Mouse (Mus musculus) lung, embryonic 16.5 days (tissue): ENCODE measurements at regions not wholly inside any gene's neighbourhood (a gene's known extent, or its start where the extent isn't known, plus 50 kb on each side); places are given as distances from the start of the nearest gene placed in this dataset.

Source experiments
- ATAC-seq: fragments of 200-750 bp; cut with Nextera tagmentation; 2 replicates; pipeline ENCODE4 v1.8.0; 2017; ENCODE audit warnings: low read depth, mild to moderate bottlenecking, moderate library complexity
- H3K27ac ChIP-seq: fragments of 300-500 bp; sonication (generic); 2 replicates; pipeline ENCODE4 v1.5.1; 2014; ENCODE audit warnings: mild to moderate bottlenecking, control low read depth, low read length
- H3K27me3 ChIP-seq: fragments of 300-500 bp; sonication (generic); 2 replicates; pipeline ENCODE4 v1.6.1; 2014; ENCODE audit warnings: low read depth, low read length, mixed read lengths; ENCODE audit not compliant: control insufficient read depth, insufficient read depth
- H3K36me3 ChIP-seq: fragments of 300-500 bp; sonication (generic); 2 replicates; pipeline ENCODE4 v1.6.1; 2014; ENCODE audit warnings: low read length; ENCODE audit not compliant: control insufficient read depth, insufficient read depth
- H3K4me1 ChIP-seq: fragments of 300-500 bp; sonication (generic); replicated peaks from 2 replicates; pipeline ENCODE4 v1.6.1; 2014; ENCODE audit warnings: low read length, mixed read lengths; ENCODE audit not compliant: control insufficient read depth, insufficient read depth
- H3K4me2 ChIP-seq: fragments of 300-500 bp; sonication (generic); 2 replicates; pipeline ENCODE4 v1.6.1; 2014; ENCODE audit warnings: low read depth, low read length, control low read depth
- H3K4me3 ChIP-seq: fragments of 300-500 bp; sonication (generic); 2 replicates; pipeline ENCODE4 v1.5.1; 2014; ENCODE audit warnings: mild to moderate bottlenecking, low read length, control low read depth
- H3K9ac ChIP-seq: fragments of 300-500 bp; sonication (generic); 2 replicates; pipeline ENCODE4 v1.6.1; 2014; ENCODE audit warnings: low read length, control low read depth
- H3K9me3 ChIP-seq: fragments of 300-500 bp; sonication (generic); 2 replicates; pipeline ENCODE4 v1.6.1; 2016; ENCODE audit warnings: low read length; ENCODE audit not compliant: control insufficient read depth
- WGBS: fragments of 180-500 bp; shearing (Covaris S2); extraction: QIAGEN DNeasy Blood & Tissue Kit; methylation state at CpG from one replicate; pipeline ENCODE4 v1.1.7; 2014; 5-methylcytosine and 5-hydroxymethylcytosine counted together

- no peak for ATAC-seq
Measured at GRCm38 (mm10) chr9:118204456-118204855, 54.5 kb upstream of the Cmc1 start.

GRCm38 (mm10) chr9:118206483-118206882, 56.5 kb upstream of the Cmc1 start:
- no peaks in the 10 kb centered on the region for H3K27me3 ChIP-seq
- no peak overlapping the region for H3K4me3 ChIP-seq
- no peak overlapping the region for H3K27ac ChIP-seq
- no peak for ATAC-seq
- 74% methylated on average over 7 of the region's 7 CpGs for WGBS
- H3K4me2 ChIP-seq, result no peak overlapping the region
- no peaks in the 10 kb centered on the region for H3K4me1 ChIP-seq
- H3K9me3 ChIP-seq, result no peaks in the 10 kb centered on the region
- no peak overlapping the region for H3K9ac ChIP-seq
- H3K36me3 ChIP-seq, result no peaks in the 10 kb centered on the region

More at GRCm38 (mm10) chr9:118204456-118204855, 54.5 kb upstream of the Cmc1 start:
- Histone ChIP-seq H3K4me3 (no peak overlapping the region), H3K36me3 (no peaks in the 10 kb centered on the region), H3K4me2 (no peak overlapping the region), H3K27me3 (no peaks in the 10 kb centered on the region), H3K27ac (no peak overlapping the region), H3K4me1 (no peaks in the 10 kb centered on the region), H3K9ac (no peak overlapping the region), H3K9me3 (no peaks in the 10 kb centered on the region)
- 83% methylated on average over 9 of the region's 9 CpGs for WGBS

- H3K27ac ChIP-seq, result no peak overlapping the region
- H3K9ac ChIP-seq, result no peak overlapping the region
- no peaks in the 10 kb centered on the region for H3K27me3 ChIP-seq
- no peaks in the 10 kb centered on the region for H3K36me3 ChIP-seq
- peaks cover 1% of the 10 kb centered on the region; the same call in 1 of the 2 replicates for H3K9me3 ChIP-seq
- no peak for ATAC-seq
- 89% methylated on average over 5 of the region's 5 CpGs for WGBS
- H3K4me2 ChIP-seq, result no peak overlapping the region
- H3K4me3 ChIP-seq, result no peak overlapping the region
- no peaks in the 10 kb centered on the region for H3K4me1 ChIP-seq
Measured at GRCm38 (mm10) chr9:118219696-118220095, 69.7 kb upstream of the Cmc1 start.

GRCm38 (mm10) chr9:118221186-118221585, 71.2 kb upstream of the Cmc1 start:
- WGBS, result 77% methylated on average over 14 of the region's 14 CpGs
- H3K9ac ChIP-seq, result no peak overlapping the region
- no peak overlapping the region for H3K27ac ChIP-seq
- H3K4me1 ChIP-seq, result no peaks in the 10 kb centered on the region
- no peak for ATAC-seq
- no peak overlapping the region for H3K4me3 ChIP-seq
- no peaks in the 10 kb centered on the region for H3K36me3 ChIP-seq
- no peak overlapping the region for H3K4me2 ChIP-seq
- no peaks in the 10 kb centered on the region for H3K9me3 ChIP-seq
- no peaks in the 10 kb centered on the region for H3K27me3 ChIP-seq

GRCm38 (mm10) chr9:118227401-118228061, 77.6 kb upstream of the Cmc1 start:
- Histone ChIP-seq H3K9me3 (no peaks in the 10 kb centered on the region), H3K4me2 (no peak overlapping the region), H3K4me1 (no peaks in the 10 kb centered on the region), H3K27ac (no peak overlapping the region), H3K36me3 (no peaks in the 10 kb centered on the region), H3K4me3 (no peak overlapping the region), H3K9ac (no peak overlapping the region), H3K27me3 (no peaks in the 10 kb centered on the region)
- ATAC-seq, result no peak
- WGBS, result 50% methylated on average over 23 of the region's 23 CpGs

GRCm38 (mm10) chr9:118228691-118229427, 78.9 kb upstream of the Cmc1 start:
- ATAC-seq, result no peak
- Histone ChIP-seq H3K4me3 (no peak overlapping the region), H3K4me2 (no peak overlapping the region), H3K27ac (no peak overlapping the region), H3K9ac (no peak overlapping the region), H3K9me3 (no peaks in the 10 kb centered on the region), H3K27me3 (no peaks in the 10 kb centered on the region), H3K36me3 (no peaks in the 10 kb centered on the region), H3K4me1 (no peaks in the 10 kb centered on the region)
- 68% methylated on average over 19 of the region's 19 CpGs for WGBS

GRCm38 (mm10) chr9:118240711-118241110, 90.7 kb upstream of the Cmc1 start:
- WGBS, result 53% methylated on average over 4 of the region's 4 CpGs
- Histone ChIP-seq H3K9ac (no peak overlapping the region), H3K4me1 (no peaks in the 10 kb centered on the region), H3K27ac (no peak overlapping the region), H3K36me3 (no peaks in the 10 kb centered on the region), H3K27me3 (no peaks in the 10 kb centered on the region), H3K9me3 (no peaks in the 10 kb centered on the region), H3K4me2 (no peak overlapping the region), H3K4me3 (no peak overlapping the region)
- ATAC-seq, result no peak

GRCm38 (mm10) chr9:118246820-118247628, 97.0 kb upstream of the Cmc1 start:
- H3K9me3 ChIP-seq, result no peaks in the 10 kb centered on the region
- H3K9ac ChIP-seq, result no peak overlapping the region
- no peak for ATAC-seq
- 43% methylated on average over 15 of the region's 15 CpGs for WGBS
- no peaks in the 10 kb centered on the region for H3K27me3 ChIP-seq
- no peak overlapping the region for H3K4me2 ChIP-seq
- no peak overlapping the region for H3K27ac ChIP-seq
- no peak overlapping the region for H3K4me3 ChIP-seq
- H3K4me1 ChIP-seq, result no peaks in the 10 kb centered on the region
- no peaks in the 10 kb centered on the region for H3K36me3 ChIP-seq

GRCm38 (mm10) chr9:118253829-118254228, 103.9 kb upstream of the Cmc1 start:
- Histone ChIP-seq H3K27me3 (no peaks in the 10 kb centered on the region), H3K4me2 (no peak overlapping the region), H3K36me3 (no peaks in the 10 kb centered on the region), H3K9me3 (no peaks in the 10 kb centered on the region), H3K4me3 (no peak overlapping the region), H3K4me1 (no peaks in the 10 kb centered on the region), H3K9ac (no peak overlapping the region), H3K27ac (no peak overlapping the region)
- no peak for ATAC-seq
